Mouse (Mus musculus): ENCODE data around the gene Abraxas2.

The Abraxas2 gene

GRCm38 (mm10) chr7:132897258-132897657, 38.2 kb downstream of the Abraxas2 start:
- peak; percentile 62 for DNase-seq (ENCODE audit: low read depth, low spot score)

GRCm38 (mm10) chr7:132898234-132898633, 39.2 kb downstream of the Abraxas2 start:
- DNase-seq (ENCODE audit: low read depth, low spot score): peak; percentile 67

GRCm38 (mm10) chr7:132900826-132901531, 42.0 kb downstream of the Abraxas2 start:
- DNase-seq (ENCODE audit: low read depth, low spot score): no peak

GRCm38 (mm10) chr7:132903796-132904195, 44.8 kb downstream of the Abraxas2 start:
- peak; percentile 36 for DNase-seq (ENCODE audit: low read depth, low spot score)

- no peak for DNase-seq (ENCODE audit: low read depth, low spot score)
These were observed 62.9 kb downstream of the Abraxas2 start for GRCm38 (mm10) chr7:132921971-132922370.

GRCm38 (mm10) chr7:132925227-132925626, 66.2 kb downstream of the Abraxas2 start:
- no peak for DNase-seq (ENCODE audit: low read depth, low spot score)

- DNase-seq (ENCODE audit: low read depth, low spot score): no peak
These were observed 68.2 kb downstream of the Abraxas2 start for GRCm38 (mm10) chr7:132927201-132927600.

- peak; percentile 75 for DNase-seq (ENCODE audit: low read depth, low spot score)
These were observed 71.0 kb downstream of the Abraxas2 start for GRCm38 (mm10) chr7:132930055-132930454.

- peak; percentile 98 for DNase-seq (ENCODE audit: low read depth, low spot score)
These were observed 72.0 kb downstream of the Abraxas2 start, which contains the start of gene Zranb1 for GRCm38 (mm10) chr7:132930850-132931559. Gene Zranb1, plus strand, starts transcription at chr7:132931142.

- peak; percentile 71 for DNase-seq (ENCODE audit: low read depth, low spot score)
These were observed 72.7 kb downstream of the Abraxas2 start for GRCm38 (mm10) chr7:132931560-132932351.

- no peak for DNase-seq (ENCODE audit: low read depth, low spot score)
These were observed 74.3 kb downstream of the Abraxas2 start for GRCm38 (mm10) chr7:132933331-132933730.
